Mouse (Mus musculus): ENCODE results near the gene Mogat2.

- peak; percentile 48 for TF ChIP-seq CTCF (IDR thresholded peaks at IDR 0.05)
- TF ChIP-seq EP300 (IDR thresholded peaks at IDR 0.05) = no peak
Measured at GRCm38 (mm10) chr7:99224225-99224624, 14.2 kb downstream of the Mogat2 start.
